Mouse (Mus musculus) thymus, adult 2 months (tissue): ENCODE measurements around the gene G430095P16Rik. TPM values are rescaled to one million over a fixed set of nuclear protein-coding genes. Genes with fewer than 3 reads are reported as not detected.

Source experiments
- DNase-seq: peaks from one replicate; pipeline ENCODE4 v3.0.0; 2021
- H3K27ac ChIP-seq: fragments of 200-500 bp; 2 replicates; pipeline ENCODE4 v1.5.1; 2012; ENCODE audit warnings: low read length, control low read depth; ENCODE audit not compliant: control insufficient read depth, insufficient read depth
- H3K27me3 ChIP-seq: fragments of 200-500 bp; 2 replicates; pipeline ENCODE4 v1.6.1; 2012; ENCODE audit warnings: mild to moderate bottlenecking, low read length, moderate library complexity, mixed read lengths; ENCODE audit not compliant: control insufficient read depth, insufficient read depth
- H3K36me3 ChIP-seq: fragments of 200-500 bp; 2 replicates; pipeline ENCODE4 v1.6.1; 2012; ENCODE audit warnings: mild to moderate bottlenecking, low read length, moderate library complexity; ENCODE audit not compliant: control insufficient read depth, insufficient read depth
- H3K4me1 ChIP-seq: fragments of 200-500 bp; replicated peaks from 2 replicates; pipeline ENCODE4 v1.6.1; 2012; ENCODE audit warnings: low read length; ENCODE audit not compliant: control insufficient read depth, insufficient read depth
- H3K4me3 ChIP-seq: fragments of 200-500 bp; 2 replicates; pipeline ENCODE4 v1.5.1; 2012; ENCODE audit warnings: mild to moderate bottlenecking, low read length, control low read depth, moderate library complexity; ENCODE audit not compliant: control insufficient read depth, insufficient read depth
- CTCF ChIP-seq: fragments of 200-500 bp; IDR thresholded peaks from 2 replicates; pipeline ENCODE4 v1.5.1; 2012; ENCODE audit warnings: mild to moderate bottlenecking, control low read depth, low read length, moderate library complexity, borderline replicate concordance; ENCODE audit not compliant: control insufficient read depth, poor library complexity, insufficient read depth; ENCODE audit errors: extremely low read depth
- POLR2A ChIP-seq: fragments of 200-500 bp; IDR thresholded peaks from 2 replicates; pipeline ENCODE4 v1.6.1; 2012; ENCODE audit warnings: mild to moderate bottlenecking, low read length, control low read depth, moderate library complexity; ENCODE audit not compliant: control insufficient read depth, poor library complexity, insufficient read depth; ENCODE audit errors: extremely low read depth
- whole genome bisulfite sequencing: fragments of 180-500 bp; shearing (Covaris S2); methylation state at CpG from one replicate; pipeline ENCODE4 v1.1.7; 2018; 5-methylcytosine and 5-hydroxymethylcytosine counted together
- polyA plus RNA-seq: library from polyadenylated mRNA; depleted of rRNA; stranded (reverse); fragments of >200 nt; gene quantifications from 2 replicates; pipeline ENCODE4 v1.2.3, GENCODE M21; 2012

Gene G430095P16Rik
- polyA plus RNA-seq, 1 experiment: 2.6 TPM

- TF ChIP-seq POLR2A (no peak), CTCF (no peak)
- H3K4me1 ChIP-seq: peaks cover 15% of the 10 kb centered on the region
- no peak overlapping the region for H3K27ac ChIP-seq
Measured at GRCm38 (mm10) chr8:84745032-84745925, 22.5 kb downstream of the G430095P16Rik start.

GRCm38 (mm10) chr8:84749519-84749918 is 26.7 kb downstream of the G430095P16Rik start:
- 93% methylated on average over 16 of the region's 16 CpGs for WGBS
- TF ChIP-seq CTCF: no peak
- no peak for TF ChIP-seq POLR2A
- peaks cover 11% of the 10 kb centered on the region for H3K4me1 ChIP-seq
- H3K27ac ChIP-seq: no peak overlapping the region
- H3K4me3 ChIP-seq: no peak overlapping the region
- DNase-seq: no peak
- no peaks in the 10 kb centered on the region for H3K27me3 ChIP-seq
- no peaks in the 10 kb centered on the region for H3K36me3 ChIP-seq

More at GRCm38 (mm10) chr8:84745032-84745925, 22.5 kb downstream of the G430095P16Rik start:
- Histone ChIP-seq H3K36me3 (no peaks in the 10 kb centered on the region), H3K27me3 (no peaks in the 10 kb centered on the region), H3K4me3 (peak overlapping the region; percentile 50)
- 26% methylated on average over 17 of the region's 17 CpGs for WGBS
- peak; percentile 32 for DNase-seq

GRCm38 (mm10) chr8:84752734-84753582 is 30.2 kb downstream of the G430095P16Rik start:
- H3K4me1 ChIP-seq: no peaks in the 10 kb centered on the region; the same call in 1 of the 2 replicates
- H3K27me3 ChIP-seq: no peaks in the 10 kb centered on the region
- H3K36me3 ChIP-seq: no peaks in the 10 kb centered on the region
- TF ChIP-seq CTCF: no peak
- TF ChIP-seq POLR2A: no peak
- no peak overlapping the region for H3K27ac ChIP-seq
- 93% methylated on average over 6 of the region's 6 CpGs for WGBS
- no peak for DNase-seq
- H3K4me3 ChIP-seq: no peak overlapping the region

GRCm38 (mm10) chr8:84757501-84757900 is 34.7 kb downstream of the G430095P16Rik start:
- Histone ChIP-seq H3K27me3 (no peaks in the 10 kb centered on the region), H3K4me1 (no peaks in the 10 kb centered on the region; the same call in 1 of the 2 replicates), H3K36me3 (no peaks in the 10 kb centered on the region), H3K27ac (no peak overlapping the region), H3K4me3 (no peak overlapping the region)
- DNase-seq: no peak
- TF ChIP-seq CTCF: no peak
- no peak for TF ChIP-seq POLR2A
- 86% methylated on average over 5 of the region's 5 CpGs for WGBS

GRCm38 (mm10) chr8:84758308-84758707 is 35.5 kb downstream of the G430095P16Rik start:
- Histone ChIP-seq H3K4me1 (no peaks in the 10 kb centered on the region; the same call in 1 of the 2 replicates), H3K4me3 (no peak overlapping the region), H3K36me3 (no peaks in the 10 kb centered on the region), H3K27ac (no peak overlapping the region), H3K27me3 (no peaks in the 10 kb centered on the region)
- 98% methylated on average over 3 of the region's 3 CpGs for WGBS
- TF ChIP-seq CTCF (no peak), POLR2A (no peak)
- no peak for DNase-seq

GRCm38 (mm10) chr8:84759126-84759525 is 36.3 kb downstream of the G430095P16Rik start:
- peak; percentile 22 for DNase-seq
- 59% methylated on average over 7 of the region's 7 CpGs for WGBS
- TF ChIP-seq CTCF (no peak), POLR2A (no peak)

More at GRCm38 (mm10) chr8:84759126-84759525, 36.3 kb downstream of the G430095P16Rik start:
- Histone ChIP-seq H3K27me3 (no peaks in the 10 kb centered on the region), H3K36me3 (no peaks in the 10 kb centered on the region), H3K4me3 (no peak overlapping the region), H3K27ac (no peak overlapping the region), H3K4me1 (no peaks in the 10 kb centered on the region; the same call in 1 of the 2 replicates)
